Mouse (Mus musculus) kidney, adult 2 months (tissue): ENCODE data around the gene Prss56.

Experiments used
- CTCF ChIP-seq: fragments of 200-500 bp; conservative IDR thresholded peaks from 2 replicates; pipeline ENCODE4 v1.5.1; 2011; ENCODE audit warnings: low read depth, mild to moderate bottlenecking, control low read depth, low read length, moderate library complexity, mixed read lengths; ENCODE audit not compliant: insufficient read depth, insufficient read length
- POLR2A ChIP-seq: fragments of 200-500 bp; IDR thresholded peaks from one replicate; pipeline ENCODE4 v1.6.1; 2011; ENCODE audit warnings: low read depth, low read length, control low read depth

DNA sequence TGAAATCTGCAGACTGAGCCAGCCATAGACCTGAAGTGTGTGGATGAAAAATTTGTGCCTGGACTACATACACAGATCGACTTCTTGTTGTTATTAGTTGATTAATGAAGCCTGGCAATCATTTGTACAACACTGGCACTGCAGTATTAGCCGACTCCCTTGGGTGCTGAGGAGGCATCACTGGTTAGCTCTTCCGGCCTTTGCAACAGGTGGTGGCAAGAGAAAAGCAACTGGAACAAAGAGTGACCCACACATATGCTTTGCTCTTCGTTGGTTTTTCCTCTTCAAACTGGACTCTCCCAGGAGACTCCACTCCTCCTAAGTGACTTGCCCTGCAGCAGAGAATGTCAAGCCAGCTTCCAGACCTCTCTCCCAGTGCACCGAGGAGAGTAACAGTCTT is 20.7 kb downstream of the Prss56 start:
- TF ChIP-seq CTCF = no peak
- no peak for TF ChIP-seq POLR2A
